Mouse (Mus musculus) lung, embryonic 16.5 days (tissue): Measurements from ENCODE around the gene Ppp1r9a. TPM values are rescaled to one million over a fixed set of nuclear protein-coding genes. Genes with fewer than 3 reads are reported as not detected.

Experiments
- ATAC-seq: fragments of 200-750 bp; cut with Nextera tagmentation; 2 replicates; pipeline ENCODE4 v1.8.0; 2017; ENCODE audit warnings: low read depth, mild to moderate bottlenecking, moderate library complexity
- H3K27ac ChIP-seq: fragments of 300-500 bp; sonication (generic); 2 replicates; pipeline ENCODE4 v1.5.1; 2014; ENCODE audit warnings: mild to moderate bottlenecking, control low read depth, low read length
- H3K27me3 ChIP-seq: fragments of 300-500 bp; sonication (generic); 2 replicates; pipeline ENCODE4 v1.6.1; 2014; ENCODE audit warnings: low read depth, low read length, mixed read lengths; ENCODE audit not compliant: control insufficient read depth, insufficient read depth
- H3K36me3 ChIP-seq: fragments of 300-500 bp; sonication (generic); 2 replicates; pipeline ENCODE4 v1.6.1; 2014; ENCODE audit warnings: low read length; ENCODE audit not compliant: control insufficient read depth, insufficient read depth
- H3K4me1 ChIP-seq: fragments of 300-500 bp; sonication (generic); replicated peaks from 2 replicates; pipeline ENCODE4 v1.6.1; 2014; ENCODE audit warnings: low read length, mixed read lengths; ENCODE audit not compliant: control insufficient read depth, insufficient read depth
- H3K4me2 ChIP-seq: fragments of 300-500 bp; sonication (generic); 2 replicates; pipeline ENCODE4 v1.6.1; 2014; ENCODE audit warnings: low read depth, low read length, control low read depth
- H3K4me3 ChIP-seq: fragments of 300-500 bp; sonication (generic); 2 replicates; pipeline ENCODE4 v1.5.1; 2014; ENCODE audit warnings: mild to moderate bottlenecking, low read length, control low read depth
- H3K9ac ChIP-seq: fragments of 300-500 bp; sonication (generic); 2 replicates; pipeline ENCODE4 v1.6.1; 2014; ENCODE audit warnings: low read length, control low read depth
- H3K9me3 ChIP-seq: fragments of 300-500 bp; sonication (generic); 2 replicates; pipeline ENCODE4 v1.6.1; 2016; ENCODE audit warnings: low read length; ENCODE audit not compliant: control insufficient read depth
- WGBS: fragments of 180-500 bp; shearing (Covaris S2); extraction: QIAGEN DNeasy Blood & Tissue Kit; methylation state at CpG from one replicate; pipeline ENCODE4 v1.1.7; 2014; 5-methylcytosine and 5-hydroxymethylcytosine counted together
- polyA plus RNA-seq: library from polyadenylated mRNA; unstranded; fragments of >200 nt; fragmentation: Nextera tagmentation; extraction: Ambion mirVana; gene quantifications from 2 replicates; pipeline ENCODE4 v1.2.1, GENCODE M21; 2015

Ppp1r9a gene
- polyA plus RNA-seq, 1 experiment from 2014 or later = 15.4 TPM

DNA sequence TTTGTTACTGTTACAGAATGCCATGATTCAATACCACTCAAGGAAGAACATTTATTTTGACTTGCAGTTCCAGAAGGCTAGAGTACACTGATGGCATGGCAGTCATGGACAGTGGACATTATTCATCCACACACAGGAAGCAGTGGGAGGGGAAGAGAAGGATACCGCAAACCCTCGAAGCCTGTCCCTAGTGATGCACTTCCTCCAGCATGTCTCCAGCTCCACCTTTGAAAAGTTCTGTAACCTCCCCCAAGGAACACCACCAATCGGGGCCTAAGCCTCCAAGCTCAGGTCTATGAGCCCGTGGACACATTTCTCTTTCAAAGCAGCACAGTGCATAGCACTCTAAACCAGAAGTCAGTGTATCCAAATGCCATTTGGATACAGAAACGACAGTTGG lies 120.0 kb downstream of the Ppp1r9a start:
- Histone ChIP-seq H3K27ac (no peak overlapping the region), H3K27me3 (no peaks in the 10 kb centered on the region), H3K4me1 (no peaks in the 10 kb centered on the region), H3K4me3 (no peak overlapping the region), H3K9me3 (no peaks in the 10 kb centered on the region), H3K36me3 (no peaks in the 10 kb centered on the region), H3K9ac (no peak overlapping the region), H3K4me2 (no peak overlapping the region)
- ATAC-seq = no peak
- 67% methylated on average over 5 of the region's 5 CpGs for WGBS

DNA sequence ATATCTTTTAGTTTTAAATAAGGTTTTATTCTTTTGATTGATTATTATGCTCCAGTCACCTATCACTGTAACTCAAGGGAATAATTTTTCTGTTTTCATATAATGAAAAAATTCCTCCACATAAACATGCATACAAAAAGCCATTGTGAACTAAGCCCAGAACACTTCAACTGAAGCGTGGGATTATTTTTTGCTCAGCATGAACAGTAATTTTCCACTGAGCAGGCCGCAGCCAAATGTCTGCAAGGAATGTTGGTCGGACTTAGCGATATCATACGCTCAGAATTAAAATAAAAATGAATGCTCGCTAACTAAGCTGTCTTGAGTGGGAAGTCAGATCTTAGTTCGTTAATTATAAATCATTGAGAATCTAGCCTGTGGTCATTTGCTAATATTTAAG lies 122.2 kb downstream of the Ppp1r9a start:
- no peak overlapping the region for H3K27ac ChIP-seq
- ATAC-seq = no peak
- no peak overlapping the region for H3K9ac ChIP-seq
- H3K4me1 ChIP-seq = no peaks in the 10 kb centered on the region
- H3K27me3 ChIP-seq = no peaks in the 10 kb centered on the region
- H3K36me3 ChIP-seq = no peaks in the 10 kb centered on the region
- no peaks in the 10 kb centered on the region for H3K9me3 ChIP-seq
- no peak overlapping the region for H3K4me3 ChIP-seq
- WGBS = 90% methylated on average over 7 of the region's 7 CpGs
- H3K4me2 ChIP-seq = no peak overlapping the region

DNA sequence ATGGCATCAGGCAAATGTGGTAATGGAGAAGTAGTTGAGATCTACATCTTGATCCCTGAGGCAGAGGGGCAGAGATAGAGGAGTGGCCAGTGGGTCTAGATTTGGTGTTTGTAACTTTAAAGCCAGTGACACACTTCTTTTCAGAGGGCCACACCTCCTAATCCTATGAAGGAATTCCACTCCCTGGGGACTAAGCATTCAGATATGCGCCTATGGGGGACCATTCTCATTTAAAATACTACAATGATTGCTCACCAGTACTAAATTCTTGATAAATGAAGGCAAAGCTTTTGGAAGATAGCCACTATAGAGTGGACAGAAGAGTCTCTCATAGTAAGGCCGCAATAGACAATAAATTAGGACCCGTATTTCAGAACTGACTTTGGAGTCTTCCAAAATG lies 124.1 kb downstream of the Ppp1r9a start:
- Histone ChIP-seq H3K9me3 (no peaks in the 10 kb centered on the region), H3K4me3 (no peak overlapping the region), H3K36me3 (no peaks in the 10 kb centered on the region), H3K4me2 (no peak overlapping the region), H3K27ac (no peak overlapping the region), H3K9ac (no peak overlapping the region), H3K27me3 (no peaks in the 10 kb centered on the region), H3K4me1 (no peaks in the 10 kb centered on the region)
- no peak for ATAC-seq
- 85% methylated on average over 3 of the region's 3 CpGs for WGBS

DNA sequence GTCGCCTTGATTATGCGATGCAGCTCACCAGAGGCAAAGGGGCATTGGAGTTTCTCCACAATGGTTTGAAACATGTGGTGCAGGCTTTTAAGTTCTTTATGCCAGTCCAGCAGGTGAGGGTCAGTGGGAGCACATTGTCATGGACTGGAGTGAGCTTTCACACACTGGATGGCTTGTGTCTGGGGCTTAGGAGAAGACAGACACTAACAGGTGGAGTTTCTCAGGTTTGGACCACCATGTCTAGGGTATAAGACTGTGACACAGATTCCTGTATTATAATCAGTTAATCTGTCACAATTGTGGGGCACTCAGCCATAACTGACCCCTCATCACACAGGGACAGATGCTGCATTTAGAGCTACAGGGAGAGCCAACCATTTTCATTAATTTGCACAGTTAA lies 124.5 kb downstream of the Ppp1r9a start:
- Histone ChIP-seq H3K36me3 (no peaks in the 10 kb centered on the region), H3K4me1 (no peaks in the 10 kb centered on the region), H3K4me3 (no peak overlapping the region), H3K9ac (no peak overlapping the region), H3K9me3 (no peaks in the 10 kb centered on the region), H3K27ac (no peak overlapping the region), H3K27me3 (no peaks in the 10 kb centered on the region), H3K4me2 (no peak overlapping the region)
- no peak for ATAC-seq
- WGBS = 96% methylated on average over 2 of the region's 2 CpGs

DNA sequence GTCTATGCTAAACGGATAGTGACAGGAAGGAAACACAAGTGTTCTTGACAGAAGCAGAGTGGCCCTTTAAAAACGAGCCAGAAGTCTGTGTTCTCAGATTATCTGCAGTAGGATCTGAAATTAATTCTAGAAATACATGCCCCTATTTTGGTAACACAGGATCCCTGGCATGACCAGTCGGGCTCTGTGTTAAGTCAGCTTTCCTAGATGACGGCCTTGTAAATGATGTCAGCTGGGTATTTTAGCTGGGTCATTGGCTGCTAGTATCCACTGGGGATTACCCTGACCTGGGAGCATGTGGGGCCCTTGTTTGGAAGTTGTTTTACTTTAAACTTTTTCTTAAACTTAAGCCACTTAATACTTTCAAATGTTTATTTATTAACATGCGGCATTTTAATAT lies 125.1 kb downstream of the Ppp1r9a start:
- 50% methylated on average over 5 of the region's 5 CpGs for WGBS
- H3K27ac ChIP-seq = no peak overlapping the region
- H3K4me1 ChIP-seq = no peaks in the 10 kb centered on the region
- no peak for ATAC-seq
- no peaks in the 10 kb centered on the region for H3K27me3 ChIP-seq
- no peaks in the 10 kb centered on the region for H3K36me3 ChIP-seq
- H3K4me2 ChIP-seq = no peak overlapping the region
- H3K9ac ChIP-seq = no peak overlapping the region
- H3K9me3 ChIP-seq = no peaks in the 10 kb centered on the region
- no peak overlapping the region for H3K4me3 ChIP-seq

DNA sequence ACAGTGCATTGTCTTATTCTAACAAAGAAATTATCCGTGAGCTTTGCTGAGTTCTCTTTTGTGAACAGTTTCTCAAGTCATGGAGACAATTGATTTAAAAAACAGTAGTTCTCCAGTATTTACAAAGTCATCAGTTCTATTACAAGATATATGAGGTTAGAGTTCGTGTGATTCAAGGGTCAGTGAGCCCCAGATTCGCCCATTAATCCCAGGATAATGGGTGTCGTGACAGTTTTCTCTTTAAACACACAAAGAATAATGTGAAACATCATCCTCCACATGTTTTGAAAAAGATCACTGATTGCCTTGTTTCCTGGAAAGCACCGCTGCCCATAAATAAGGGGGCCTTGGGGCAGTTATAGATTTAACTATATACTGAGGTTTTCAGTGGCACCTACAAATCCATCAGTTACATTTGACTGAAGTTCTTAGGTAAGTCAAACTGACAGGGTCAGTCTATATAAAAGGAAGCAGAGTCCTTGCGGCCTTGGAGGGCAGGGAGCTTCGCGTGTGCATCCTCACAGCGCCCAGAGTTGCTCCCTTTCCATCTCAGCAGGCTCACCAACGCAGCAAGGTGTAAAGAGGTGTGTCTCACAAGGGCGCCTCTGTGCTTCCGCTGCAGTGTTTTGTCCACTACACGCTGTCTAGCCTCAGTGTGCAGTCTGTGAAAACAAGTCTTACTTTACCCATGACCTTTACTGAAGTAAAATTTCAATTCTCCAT lies 126.6 kb downstream of the Ppp1r9a start:
- no peak for ATAC-seq
- H3K27ac ChIP-seq = no peak overlapping the region
- WGBS = 70% methylated on average over 13 of the region's 13 CpGs
- H3K9me3 ChIP-seq = no peaks in the 10 kb centered on the region
- H3K4me3 ChIP-seq = no peak overlapping the region
- no peak overlapping the region for H3K4me2 ChIP-seq
- no peaks in the 10 kb centered on the region for H3K4me1 ChIP-seq
- no peaks in the 10 kb centered on the region for H3K36me3 ChIP-seq
- H3K27me3 ChIP-seq = no peaks in the 10 kb centered on the region
- H3K9ac ChIP-seq = no peak overlapping the region

DNA sequence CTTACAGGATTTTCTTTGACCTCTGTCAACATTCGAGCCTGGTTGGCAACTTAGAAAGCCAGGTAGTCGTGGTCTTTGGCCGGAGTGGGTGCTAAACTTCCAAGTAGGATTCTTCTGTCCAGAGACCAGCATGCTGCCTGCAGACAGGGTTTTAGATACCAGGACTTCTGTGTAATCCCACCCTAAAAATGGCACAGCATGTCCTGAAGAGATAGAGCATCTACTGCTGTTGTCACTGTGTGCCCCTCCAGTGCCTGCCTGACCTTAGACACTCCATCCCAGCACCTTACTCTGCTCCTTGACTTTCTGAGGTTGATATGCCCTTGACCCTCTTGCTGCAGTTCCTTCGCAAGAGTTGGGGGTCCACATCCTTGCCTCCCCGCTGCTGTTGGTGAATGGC lies 127.2 kb downstream of the Ppp1r9a start:
- no peaks in the 10 kb centered on the region for H3K27me3 ChIP-seq
- H3K27ac ChIP-seq = no peak overlapping the region
- H3K36me3 ChIP-seq = no peaks in the 10 kb centered on the region
- no peak overlapping the region for H3K4me2 ChIP-seq
- ATAC-seq = no peak
- WGBS = 85% methylated on average over 5 of the region's 5 CpGs
- no peaks in the 10 kb centered on the region for H3K9me3 ChIP-seq
- H3K4me3 ChIP-seq = no peak overlapping the region
- H3K4me1 ChIP-seq = no peaks in the 10 kb centered on the region
- no peak overlapping the region for H3K9ac ChIP-seq

DNA sequence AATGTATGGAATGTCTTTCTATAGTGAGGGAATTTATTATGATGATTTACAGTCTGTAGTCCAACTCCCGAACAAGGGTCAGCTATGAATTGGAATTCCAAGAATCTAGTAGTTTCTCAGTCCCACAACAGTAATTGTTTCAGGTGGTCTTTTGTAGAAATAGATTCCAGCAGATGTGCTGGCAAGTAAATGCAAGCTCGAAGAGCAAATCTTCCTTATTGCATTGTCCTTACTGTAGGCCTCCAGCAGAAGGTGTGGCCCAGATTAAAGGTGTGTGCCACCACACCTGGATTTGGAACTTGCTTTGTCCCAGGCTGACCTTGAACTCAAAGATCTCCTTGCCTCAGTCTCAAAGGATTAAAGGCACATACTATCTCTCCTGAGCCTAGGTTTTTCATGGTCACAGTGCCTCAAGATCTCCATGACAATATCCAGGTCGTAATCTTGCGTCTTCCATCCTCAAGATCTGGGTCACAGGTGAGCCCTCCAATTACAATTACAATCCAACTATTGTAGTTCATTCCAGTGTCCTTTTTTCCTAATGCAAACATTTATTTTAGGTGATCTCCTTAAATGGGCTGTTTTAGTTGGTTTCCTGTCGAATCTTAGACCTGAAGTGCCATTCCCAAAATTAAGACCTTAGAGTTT lies 130.4 kb downstream of the Ppp1r9a start:
- H3K4me1 ChIP-seq = no peaks in the 10 kb centered on the region
- H3K27ac ChIP-seq = no peak overlapping the region
- H3K36me3 ChIP-seq = no peaks in the 10 kb centered on the region
- H3K9ac ChIP-seq = no peak overlapping the region
- no peaks in the 10 kb centered on the region for H3K27me3 ChIP-seq
- no peak overlapping the region for H3K4me3 ChIP-seq
- H3K9me3 ChIP-seq = no peaks in the 10 kb centered on the region
- 70% methylated on average over 5 of the region's 5 CpGs for WGBS
- H3K4me2 ChIP-seq = no peak overlapping the region
- no peak for ATAC-seq

DNA sequence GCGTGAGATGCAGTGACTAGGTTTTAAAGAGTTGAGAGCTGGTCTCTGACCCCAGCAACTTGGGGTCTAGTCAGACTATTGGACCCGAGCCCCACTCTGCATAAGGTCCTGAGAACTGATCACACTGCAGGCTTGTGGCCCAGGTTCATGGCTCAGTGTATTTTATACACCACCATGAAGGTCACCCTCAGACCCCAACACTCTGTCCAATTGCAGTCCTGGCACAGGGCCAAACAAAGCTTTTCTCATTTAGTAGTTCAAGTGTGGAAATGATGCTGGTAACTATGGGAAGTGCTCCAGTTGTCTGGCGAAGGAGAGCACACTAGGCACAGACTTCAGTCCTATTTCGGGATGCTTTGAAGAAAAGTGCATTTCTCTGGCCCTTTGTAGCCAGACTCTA lies 134.5 kb downstream of the Ppp1r9a start:
- ATAC-seq = no peak
- peaks cover 3% of the 10 kb centered on the region; the same call in 1 of the 2 replicates for H3K4me1 ChIP-seq
- no peak overlapping the region for H3K27ac ChIP-seq
- 67% methylated on average over 4 of the region's 4 CpGs for WGBS
- no peaks in the 10 kb centered on the region for H3K27me3 ChIP-seq
- H3K9ac ChIP-seq = no peak overlapping the region
- no peak overlapping the region for H3K4me2 ChIP-seq
- no peaks in the 10 kb centered on the region for H3K36me3 ChIP-seq
- no peaks in the 10 kb centered on the region for H3K9me3 ChIP-seq
- H3K4me3 ChIP-seq = no peak overlapping the region
